Mouse (Mus musculus): ENCODE measurements around the gene Zfp784. TPM values are rescaled to one million over a fixed set of nuclear protein-coding genes. Genes with fewer than 3 reads are reported as not detected.

Zfp784 gene
- total and polyA plus RNA-seq, 3 experiments = 0.96 to 2.9 TPM; not detected in 1

GRCm38 (mm10) chr7:5016057-5016456 lies 22.2 kb downstream of the Zfp784 start:
- Histone ChIP-seq H3K27ac (ENCODE audit: control insufficient read depth, low read depth, low read length) (peak overlapping the region; percentile 85), H3K4me3 (ENCODE audit: control insufficient read depth in 1 of 2, insufficient read depth in 1 of 2, low read depth in 2 of 2, low read length in 2 of 2) (peak overlapping the region; percentile 60 to 88), H3K9ac (ENCODE audit: control insufficient read depth, low read depth, low read length, poor library complexity, severe bottlenecking) (peak overlapping the region; percentile 75), H3K36me3 (ENCODE audit: control insufficient read depth in 1 of 2, insufficient read depth in 2 of 2, low read length in 2 of 2) (peaks cover 0 to 18% of the 10 kb centered on the region in 2 experiments; a peak in 2 of 4 replicates), H3K9me3 (replicated peaks; ENCODE audit: insufficient read depth, low read length) (no peaks in the 10 kb centered on the region), H3K79me2 (ENCODE audit: control insufficient read depth, insufficient read depth, low read length, poor library complexity) (peaks cover 9% of the 10 kb centered on the region), H3K4me1 (ENCODE audit: control insufficient read depth in 1 of 2, insufficient read depth in 2 of 2, low read length in 2 of 2) (peaks cover 5 to 14% of the 10 kb centered on the region in 2 experiments; a peak in 3 of 4 replicates), H3K27me3 (ENCODE audit: control insufficient read depth in 1 of 2, insufficient read depth in 2 of 2, low read length in 2 of 2) (no peaks in the 10 kb centered on the region)
- peak; percentile 44 for DNase-seq (ENCODE audit: low read depth, low spot score)
- TF ChIP-seq CHD1 (IDR thresholded peaks at IDR 0.05; ENCODE audit: low read depth, low read length) (no peak), USF2 (IDR thresholded peaks at IDR 0.05; ENCODE audit: borderline replicate concordance in 1 of 2, insufficient read depth in 1 of 2, low read depth in 1 of 2, low read length in 2 of 2) (no peak), HCFC1 (IDR thresholded peaks at IDR 0.05; ENCODE audit: low read depth, low read length) (no peak), BHLHE40 (IDR thresholded peaks at IDR 0.05; ENCODE audit: borderline replicate concordance, low read depth, low read length) (no peak), MEF2A (IDR thresholded peaks at IDR 0.05; ENCODE audit: extremely low read depth, insufficient replicate concordance, low read depth, low read length, poor library complexity, severe bottlenecking) (no peak), JUND (IDR thresholded peaks at IDR 0.05; ENCODE audit: low read depth, low read length) (no peak), CTCF (IDR thresholded peaks at IDR 0.05 in 2 of 3, conservative IDR thresholded peaks at IDR 0.05 in 1 of 3; ENCODE audit: control insufficient read depth in 1 of 3, insufficient read depth in 1 of 3, low read depth in 2 of 3, low read length in 3 of 3, poor library complexity in 1 of 3, severe bottlenecking in 1 of 3) (no peak), CHD2 (IDR thresholded peaks at IDR 0.05; ENCODE audit: low read length) (no peak), EP300 (IDR thresholded peaks at IDR 0.05; ENCODE audit: low read depth in 1 of 2, low read length in 2 of 2) (no peak), MYB (IDR thresholded peaks at IDR 0.05; ENCODE audit: low read depth, low read length) (no peak), MAX (IDR thresholded peaks at IDR 0.05; ENCODE audit: low read length) (no peak), MYC (IDR thresholded peaks at IDR 0.05; ENCODE audit: low read depth, low read length) (no peak), ETS1 (IDR thresholded peaks at IDR 0.05; ENCODE audit: low read depth, low read length) (no peak), ZC3H11A (IDR thresholded peaks at IDR 0.05; ENCODE audit: low read depth, low read length) (no peak), SMC3 (IDR thresholded peaks at IDR 0.05; ENCODE audit: low read depth, low read length) (no peak), ZMIZ1 (IDR thresholded peaks at IDR 0.05; ENCODE audit: low read depth, low read length) (no peak)

GRCm38 (mm10) chr7:5015118-5016001 lies 22.9 kb downstream of the Zfp784 start, which contains the start of gene Gm44973:
Gm44973 (plus strand) TSS chr7:5015496.
- Histone ChIP-seq H3K27me3 (ENCODE audit: control insufficient read depth in 1 of 2, insufficient read depth in 2 of 2, low read length in 2 of 2) (no peaks in the 10 kb centered on the region), H3K27ac (ENCODE audit: control insufficient read depth, low read depth, low read length) (peak within 1 kb of the TSS; percentile 97), H3K4me1 (ENCODE audit: control insufficient read depth in 1 of 2, insufficient read depth in 2 of 2, low read length in 2 of 2) (peaks cover 5 to 11% of the 10 kb centered on the region in 2 experiments; a peak in 3 of 4 replicates), H3K4me3 (ENCODE audit: control insufficient read depth in 1 of 2, insufficient read depth in 1 of 2, low read depth in 2 of 2, low read length in 2 of 2) (peak within 1 kb of the TSS; percentile 88 to 92), H3K79me2 (ENCODE audit: control insufficient read depth, insufficient read depth, low read length, poor library complexity) (peaks cover 2% of the 10 kb centered on the region), H3K9me3 (replicated peaks; ENCODE audit: insufficient read depth, low read length) (no peaks in the 10 kb centered on the region), H3K36me3 (ENCODE audit: control insufficient read depth in 1 of 2, insufficient read depth in 2 of 2, low read length in 2 of 2) (peaks cover 0 to 17% of the 10 kb centered on the region in 2 experiments; a peak in 2 of 4 replicates), H3K9ac (ENCODE audit: control insufficient read depth, low read depth, low read length, poor library complexity, severe bottlenecking) (peak within 1 kb of the TSS; percentile 97)
- DNase-seq (ENCODE audit: low read depth, low spot score) = peak; percentile 96
- no peak for TF ChIP-seq TBP (IDR thresholded peaks at IDR 0.05; ENCODE audit: low read depth, low read length)
- 0 out of 4 replicates have a peak, but pooled peaks of 1 of the 2 experiments have one; percentile 7 for TF ChIP-seq EP300 (IDR thresholded peaks at IDR 0.05; ENCODE audit: low read depth in 1 of 2, low read length in 2 of 2)
- peak; percentile 23; the same call in 1 of the 2 replicates for TF ChIP-seq ETS1 (IDR thresholded peaks at IDR 0.05; ENCODE audit: low read depth, low read length)
- no peak for TF ChIP-seq JUND (IDR thresholded peaks at IDR 0.05; ENCODE audit: low read depth, low read length)
- peak; percentile 59 for TF ChIP-seq MXI1 (IDR thresholded peaks at IDR 0.05; ENCODE audit: low read depth, low read length)
- TF ChIP-seq USF2 (IDR thresholded peaks at IDR 0.05; ENCODE audit: borderline replicate concordance in 1 of 2, insufficient read depth in 1 of 2, low read depth in 1 of 2, low read length in 2 of 2) = no peak
- TF ChIP-seq BHLHE40 (IDR thresholded peaks at IDR 0.05; ENCODE audit: borderline replicate concordance, low read depth, low read length) = peak; percentile 67
- TF ChIP-seq HCFC1 (IDR thresholded peaks at IDR 0.05; ENCODE audit: low read depth, low read length) = peak; percentile 75
- TF ChIP-seq MYC (IDR thresholded peaks at IDR 0.05; ENCODE audit: low read depth, low read length) = 0 out of 2 replicates have a peak, but pooled peaks have one; percentile 14
- no peak for TF ChIP-seq ZC3H11A (IDR thresholded peaks at IDR 0.05; ENCODE audit: low read depth, low read length)
- no peak for TF ChIP-seq RCOR1 (IDR thresholded peaks at IDR 0.05; ENCODE audit: low read depth, low read length)
- TF ChIP-seq ELF1 (IDR thresholded peaks at IDR 0.05; ENCODE audit: low read depth, low read length) = peak; percentile 69
- peak; percentile 52 for TF ChIP-seq NELFE (IDR thresholded peaks at IDR 0.05; ENCODE audit: low read depth, low read length)
- TF ChIP-seq POLR2A (IDR thresholded peaks at IDR 0.05; ENCODE audit: control insufficient read depth in 1 of 2, insufficient read depth in 1 of 2, low read depth in 1 of 2, low read length in 2 of 2, poor library complexity in 1 of 2) = peak; percentile 35 to 57; a peak in 2 of 4 replicates
- TF ChIP-seq ZKSCAN1 (IDR thresholded peaks at IDR 0.05; ENCODE audit: low read depth, low read length) = no peak
- no peak for TF ChIP-seq CHD1 (IDR thresholded peaks at IDR 0.05; ENCODE audit: low read depth, low read length)
- TF ChIP-seq CTCF (IDR thresholded peaks at IDR 0.05 in 2 of 3, conservative IDR thresholded peaks at IDR 0.05 in 1 of 3; ENCODE audit: control insufficient read depth in 1 of 3, insufficient read depth in 1 of 3, low read depth in 2 of 3, low read length in 3 of 3, poor library complexity in 1 of 3, severe bottlenecking in 1 of 3) = no peak
- no peak; the same call in 1 of the 2 replicates for TF ChIP-seq TCF12 (IDR thresholded peaks at IDR 0.05; ENCODE audit: low read depth, low read length)
- TF ChIP-seq MAX (IDR thresholded peaks at IDR 0.05; ENCODE audit: low read length) = peak; percentile 73
- no peak for TF ChIP-seq MEF2A (IDR thresholded peaks at IDR 0.05; ENCODE audit: extremely low read depth, insufficient replicate concordance, low read depth, low read length, poor library complexity, severe bottlenecking)
